Mouse (Mus musculus): ENCODE results near the gene Tcea2. TPM values are rescaled to one million over a fixed set of nuclear protein-coding genes. Genes with fewer than 3 reads are reported as not detected.
A peak's percentile ranks its signal among the peaks of the same experiment; 100 is the strongest.

Gene Tcea2
- total RNA-seq, 2 experiments from 2014 or later: 48.3 to 55.1 TPM

- no peak for DNase-seq (ENCODE audit: low spot score in 2 of 2)
Measured at GRCm38 (mm10) chr2:181673501-181673900, 6.6 kb upstream of the Tcea2 start.

- no peak for DNase-seq (ENCODE audit: low spot score in 2 of 2)
Measured at GRCm38 (mm10) chr2:181674934-181675333, 5.2 kb upstream of the Tcea2 start.

- DNase-seq (ENCODE audit: low spot score in 2 of 2): peak in 1 of 2 experiments; percentile 54
Measured at GRCm38 (mm10) chr2:181675454-181675853, 4.7 kb upstream of the Tcea2 start.

- no peak for DNase-seq (ENCODE audit: low spot score in 2 of 2)
Measured at GRCm38 (mm10) chr2:181676424-181676823, 3.7 kb upstream of the Tcea2 start.

- peak in 1 of 2 experiments; percentile 50 for DNase-seq (ENCODE audit: low spot score in 2 of 2)
Measured at GRCm38 (mm10) chr2:181677096-181677754, 2.9 kb upstream of the Tcea2 start.

GRCm38 (mm10) chr2:181677755-181678098 lies 2.4 kb upstream of the Tcea2 start:
- DNase-seq (ENCODE audit: low spot score in 2 of 2): no peak

GRCm38 (mm10) chr2:181678780-181679179 lies 1.3 kb upstream of the Tcea2 start:
- peak; percentile 76 to 88 for DNase-seq (ENCODE audit: low spot score in 2 of 2)

- DNase-seq (ENCODE audit: low spot score in 2 of 2): peak in 1 of 2 experiments; percentile 46
Measured at GRCm38 (mm10) chr2:181680716-181681117, 607 bp downstream of the Tcea2 start.

- no peak for DNase-seq (ENCODE audit: low spot score in 2 of 2)
Measured at GRCm38 (mm10) chr2:181681978-181682377, 1.9 kb downstream of the Tcea2 start.

GRCm38 (mm10) chr2:181683381-181683780 lies 3.3 kb downstream of the Tcea2 start:
- DNase-seq (ENCODE audit: low spot score in 2 of 2): no peak

GRCm38 (mm10) chr2:181684713-181685112 lies 4.6 kb downstream of the Tcea2 start:
- no peak for DNase-seq (ENCODE audit: low spot score in 2 of 2)

GRCm38 (mm10) chr2:181685686-181686085 lies 5.6 kb downstream of the Tcea2 start:
- DNase-seq (ENCODE audit: low spot score in 2 of 2): no peak

GRCm38 (mm10) chr2:181687586-181687985 lies 7.5 kb downstream of the Tcea2 start:
- DNase-seq (ENCODE audit: low spot score in 2 of 2): no peak

- DNase-seq (ENCODE audit: low spot score in 2 of 2): no peak
Measured at GRCm38 (mm10) chr2:181689466-181690160, 9.5 kb downstream of the Tcea2 start.

- no peak for DNase-seq (ENCODE audit: low spot score in 2 of 2)
Measured at GRCm38 (mm10) chr2:181691083-181691482, 11.0 kb downstream of the Tcea2 start.

GRCm38 (mm10) chr2:181691571-181691970 lies 11.5 kb downstream of the Tcea2 start:
- DNase-seq (ENCODE audit: low spot score in 2 of 2): no peak

GRCm38 (mm10) chr2:181692304-181692703 lies 12.2 kb downstream of the Tcea2 start:
- DNase-seq (ENCODE audit: low spot score in 2 of 2): no peak

GRCm38 (mm10) chr2:181693339-181694280 lies 13.5 kb downstream of the Tcea2 start, which contains the start of gene Rgs19:
TSS of gene Rgs19 (minus strand) at chr2:181693977.
- peak; percentile 79 to 82 for DNase-seq (ENCODE audit: low spot score in 2 of 2)

- no peak for DNase-seq (ENCODE audit: low spot score in 2 of 2)
Measured at GRCm38 (mm10) chr2:181694581-181694980, 14.5 kb downstream of the Tcea2 start.

GRCm38 (mm10) chr2:181695776-181696175 lies 15.7 kb downstream of the Tcea2 start:
- no peak for DNase-seq (ENCODE audit: low spot score in 2 of 2)

- no peak for DNase-seq (ENCODE audit: low spot score in 2 of 2)
Measured at GRCm38 (mm10) chr2:181696801-181697420, 16.8 kb downstream of the Tcea2 start.
